Mouse (Mus musculus) retina, adult 2 months (tissue): ENCODE results near the gene Tgoln1.

Experiments used
- DNase-seq: peaks from one replicate; pipeline ENCODE4 v3.0.0-alpha.2; 2012; ENCODE audit warnings: low read depth, low spot score

Tgoln1 gene

DNA sequence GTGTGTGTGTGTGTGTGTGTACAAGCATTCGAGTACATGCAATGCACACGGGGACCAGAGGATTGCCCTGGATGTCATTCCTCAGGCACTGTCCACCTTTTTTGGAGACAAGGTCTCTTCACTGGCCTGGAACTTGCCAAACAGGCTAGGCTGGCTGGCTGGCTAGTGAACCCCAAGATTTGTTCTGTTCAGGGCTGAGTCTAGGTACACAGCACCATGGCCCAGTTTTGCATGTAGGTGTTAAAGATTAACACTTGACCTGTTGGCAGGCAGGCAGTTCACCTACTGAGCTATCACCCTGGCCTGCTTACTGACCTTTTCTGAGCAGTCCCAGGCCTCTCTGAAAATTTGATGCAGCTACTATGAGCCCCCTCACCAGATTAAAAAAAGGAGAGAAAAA lies 13.6 kb upstream of the Tgoln1 start:
- no peak for DNase-seq

DNA sequence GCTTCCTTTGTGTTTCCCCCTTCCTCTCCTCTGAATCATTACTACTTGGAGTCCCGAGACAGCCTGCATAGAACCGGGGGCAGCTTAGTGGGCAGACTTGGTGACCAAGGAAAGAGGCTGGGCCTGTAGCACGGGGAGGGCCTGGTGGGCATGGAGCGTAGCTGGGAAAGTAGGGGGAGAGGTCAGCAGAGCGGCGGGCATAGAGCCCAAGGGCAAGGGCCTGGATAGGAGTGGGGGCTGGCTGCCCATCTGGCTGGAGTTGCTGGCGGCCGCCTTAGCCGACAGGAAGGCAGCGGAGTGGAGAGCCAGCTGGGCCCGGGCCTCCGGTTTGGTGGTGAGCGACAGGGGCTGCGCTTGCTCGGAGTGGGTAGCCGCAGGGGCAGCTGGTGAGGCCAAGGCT lies 10.5 kb upstream of the Tgoln1 start:
- DNase-seq = no peak

DNA sequence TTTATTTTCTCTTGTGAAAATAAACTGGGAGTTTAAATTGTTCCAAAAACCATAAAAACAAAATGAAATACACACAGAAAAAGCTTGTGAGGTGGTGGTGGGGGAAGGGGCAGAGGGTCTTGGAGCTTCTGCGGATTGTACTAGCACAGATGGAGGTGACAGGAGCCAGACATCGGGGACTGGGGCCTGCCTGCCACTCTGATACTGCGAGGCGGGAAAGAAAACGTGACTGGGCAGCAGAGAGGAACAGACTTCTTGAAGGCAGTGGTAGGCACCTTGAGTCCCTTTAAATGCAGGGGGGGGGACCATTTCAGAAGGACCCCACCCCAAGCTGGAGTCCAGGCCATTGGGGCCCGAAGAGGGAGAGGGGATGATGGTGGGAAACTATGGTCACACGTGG lies 9.6 kb upstream of the Tgoln1 start:
- DNase-seq = no peak

DNA sequence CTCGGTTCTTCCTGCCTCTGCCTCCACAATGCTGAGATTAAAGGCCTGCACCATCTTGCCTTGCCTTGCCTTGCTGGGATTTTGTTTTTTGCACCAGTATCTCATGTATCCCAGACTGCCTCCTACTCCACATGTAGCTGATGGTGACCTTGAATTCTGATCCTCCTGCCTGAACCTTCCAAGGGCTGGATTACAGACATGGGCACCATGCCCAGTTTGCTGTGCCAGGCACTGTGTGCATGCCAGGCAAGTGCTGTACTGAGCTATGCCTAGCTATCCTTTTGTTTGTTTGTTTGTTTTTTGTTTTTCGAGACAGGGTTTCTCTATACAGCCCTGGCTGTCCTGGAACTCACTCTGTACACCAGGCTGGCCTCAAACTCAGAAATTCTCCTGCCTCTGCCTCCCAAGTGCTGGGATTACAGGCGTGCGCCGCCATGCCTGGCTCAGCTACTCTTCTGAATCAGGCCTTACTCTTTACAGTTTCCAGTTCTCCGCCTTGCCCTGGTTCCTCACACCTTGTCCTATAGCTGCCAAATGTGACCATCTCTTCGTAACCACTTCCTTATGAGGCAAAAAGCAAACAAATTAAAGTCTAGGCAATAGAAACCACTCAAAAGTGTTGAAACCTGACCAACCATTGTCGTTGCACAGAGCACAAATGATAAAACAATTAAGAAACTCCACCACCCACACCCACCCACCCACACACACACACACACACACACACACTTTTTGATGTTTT lies 7.0 kb upstream of the Tgoln1 start:
- DNase-seq = no peak

DNA sequence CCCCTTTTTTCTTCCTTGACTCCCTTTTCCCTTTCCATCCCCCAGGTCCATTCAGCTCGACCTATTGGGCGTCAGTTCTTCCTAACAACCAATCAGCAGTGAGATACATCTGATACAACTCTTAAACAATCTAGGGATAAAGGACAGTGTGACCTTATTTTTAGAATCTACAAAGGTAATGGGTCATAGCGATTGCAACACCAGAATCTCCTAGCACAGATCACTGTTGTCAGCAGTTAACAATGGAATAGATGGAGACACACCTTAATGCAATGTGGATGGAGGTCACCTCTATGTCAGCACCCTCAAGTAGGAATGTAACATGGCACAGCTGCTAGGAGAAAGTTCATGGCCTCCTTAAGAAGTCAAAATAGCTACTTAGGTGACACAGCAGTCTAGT lies 6.1 kb upstream of the Tgoln1 start:
- no peak for DNase-seq

DNA sequence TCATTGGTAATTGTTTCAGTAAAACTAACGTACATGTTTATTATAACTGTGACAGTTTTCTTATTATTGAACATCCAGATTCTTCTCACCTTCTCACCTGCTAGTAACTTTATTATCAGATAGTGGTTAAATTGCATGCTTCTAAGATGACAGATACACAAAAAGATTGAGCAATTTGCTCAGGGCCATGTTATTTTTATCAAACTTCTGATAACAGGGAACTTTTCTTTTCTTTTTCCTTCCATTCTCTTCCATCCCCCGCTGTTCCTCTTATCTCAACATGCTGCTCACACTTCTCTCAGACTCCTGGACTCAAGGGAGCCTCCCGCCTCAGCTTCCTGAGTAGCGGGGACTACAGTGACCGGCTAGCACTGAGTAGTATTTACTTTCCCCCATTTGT lies 4.1 kb upstream of the Tgoln1 start:
- DNase-seq = no peak

DNA sequence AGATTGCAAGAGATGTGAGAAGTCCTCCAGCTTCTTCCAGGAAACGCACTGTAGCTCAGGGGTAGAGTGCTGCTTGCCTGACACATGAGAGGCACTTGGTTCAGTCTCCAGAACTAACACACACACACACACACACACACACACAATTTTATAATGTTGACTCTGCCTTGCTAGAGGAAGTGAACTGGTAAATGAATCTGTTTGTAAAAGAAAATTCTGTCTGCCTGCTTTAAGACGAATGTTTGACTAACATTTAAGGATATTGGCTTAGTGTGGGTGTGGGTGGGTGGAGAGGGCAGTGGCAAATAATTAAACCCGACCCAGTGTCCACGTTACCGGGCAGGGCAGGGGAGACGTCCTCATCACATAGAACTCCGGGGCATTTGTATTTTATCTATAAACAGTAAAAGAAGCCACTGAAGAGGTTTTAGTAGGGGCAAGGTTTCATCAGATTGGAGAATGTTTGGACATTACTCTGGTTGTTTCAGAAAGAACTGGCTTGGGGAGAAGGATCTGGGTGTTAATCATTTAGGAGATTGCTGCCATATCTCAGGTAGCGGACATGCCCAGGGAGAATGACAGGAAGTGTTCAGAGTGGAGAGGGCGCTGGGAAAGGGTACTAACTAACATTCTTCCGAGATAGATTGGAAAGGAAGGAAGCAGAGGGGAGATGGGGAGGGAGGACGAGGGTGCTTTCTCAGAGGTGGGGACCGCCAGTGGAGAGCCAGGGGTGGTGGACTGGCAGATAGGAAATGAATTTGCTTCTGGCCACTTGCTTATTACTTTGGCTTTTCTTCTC lies 3.1 kb upstream of the Tgoln1 start:
- no peak for DNase-seq

DNA sequence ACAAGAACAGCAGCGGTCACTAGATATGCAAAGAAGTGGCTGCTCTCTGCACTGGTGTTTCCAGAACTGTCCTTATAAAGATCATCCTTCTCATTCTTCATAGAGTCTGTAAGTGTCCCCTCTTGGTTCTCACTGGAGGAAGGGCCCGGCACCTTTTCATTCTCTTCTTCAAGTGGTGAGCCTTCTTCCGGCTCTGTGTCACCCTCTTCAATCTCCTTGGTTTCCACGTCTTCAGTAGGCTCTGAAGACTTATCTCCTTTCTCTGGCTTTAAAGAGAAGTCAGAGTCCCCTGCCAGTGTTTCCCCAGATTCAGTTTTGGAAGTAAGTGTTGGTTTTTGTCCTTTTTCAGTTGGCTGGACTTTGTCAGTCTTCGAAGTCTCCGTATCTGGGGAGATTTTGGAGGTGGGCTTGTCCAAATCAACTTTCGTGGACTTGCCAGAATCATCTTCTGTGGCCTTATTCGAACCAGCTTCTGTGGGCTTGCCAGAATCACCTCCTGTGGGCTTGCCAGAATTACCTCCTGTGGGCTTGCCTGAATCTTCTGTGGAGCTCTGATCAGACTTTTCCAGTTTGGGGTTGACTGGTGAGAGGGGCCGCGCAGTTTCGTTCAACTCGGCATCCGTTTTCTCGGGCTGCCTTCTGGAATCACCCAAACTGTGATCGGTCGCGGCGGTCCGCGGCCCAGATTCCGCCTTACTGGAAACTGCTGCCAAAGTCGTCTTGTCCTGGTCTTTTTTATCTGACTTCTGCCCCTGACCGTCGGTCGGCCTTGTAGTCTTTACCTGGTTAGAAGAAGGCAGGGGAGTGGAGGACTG lies 1.0 kb downstream of the Tgoln1 start:
- DNase-seq = no peak

DNA sequence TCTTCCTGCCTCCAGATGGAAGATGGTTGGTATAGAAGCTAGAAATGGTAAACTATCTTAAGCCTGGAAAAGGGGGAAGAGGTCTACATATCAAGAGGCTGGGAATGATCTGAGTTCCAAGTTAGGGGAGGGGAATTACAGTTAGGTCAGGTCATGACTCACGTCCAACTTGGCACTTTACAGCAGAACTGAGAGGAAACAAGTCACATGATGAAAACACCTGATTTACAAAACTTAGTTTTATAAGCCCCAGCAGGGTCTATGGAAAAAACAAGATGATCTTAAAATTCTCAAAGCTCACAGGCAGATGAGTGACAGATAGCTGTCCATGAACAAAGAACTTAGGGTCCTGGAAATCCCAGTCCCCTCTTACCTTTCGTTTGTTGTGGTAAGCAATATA lies 1.6 kb downstream of the Tgoln1 start:
- DNase-seq = no peak

DNA sequence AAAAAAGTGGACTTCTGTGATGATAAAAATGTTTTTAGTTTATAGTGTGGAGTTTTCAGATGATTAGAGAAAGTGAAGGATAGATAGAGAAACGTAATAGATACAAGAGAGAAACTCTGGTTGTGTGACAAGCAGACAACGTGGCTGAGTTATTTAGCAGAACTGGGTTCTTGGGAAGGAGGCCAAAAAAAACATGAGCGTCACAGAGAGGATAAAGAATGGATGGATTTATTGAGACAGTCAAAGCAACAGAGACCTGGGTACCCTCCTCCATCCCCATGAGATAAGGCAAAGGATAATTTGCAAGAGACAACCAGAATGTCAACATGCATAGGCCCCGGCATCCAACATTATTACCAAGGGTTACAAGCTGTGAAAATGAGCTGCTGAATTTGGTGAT lies 6.5 kb downstream of the Tgoln1 start:
- no peak for DNase-seq

DNA sequence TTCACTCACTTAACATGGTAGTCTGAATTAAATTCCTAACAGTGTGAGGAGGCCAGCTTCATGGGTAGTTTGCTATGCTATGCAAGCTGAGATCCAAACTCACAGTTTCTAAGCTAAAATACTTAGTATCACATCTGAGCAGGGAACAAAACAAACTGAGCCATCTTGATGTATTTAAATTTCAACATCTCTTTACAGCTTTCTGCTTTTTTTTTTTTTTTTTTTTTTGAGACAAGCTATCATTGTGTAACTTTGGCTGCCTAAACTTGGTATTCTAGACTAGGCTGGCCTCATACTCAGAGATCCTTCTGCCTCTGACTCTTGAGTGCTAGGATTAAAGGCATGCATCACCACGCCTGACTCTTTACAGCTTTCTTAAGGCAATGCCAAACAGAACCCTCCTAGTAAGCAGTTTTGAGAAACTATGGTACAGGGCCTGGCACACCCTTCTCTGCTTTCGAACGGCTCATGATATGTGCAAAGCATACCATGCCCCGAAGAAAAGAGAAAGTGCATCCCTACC lies 8.1 kb downstream of the Tgoln1 start:
- DNase-seq = no peak

DNA sequence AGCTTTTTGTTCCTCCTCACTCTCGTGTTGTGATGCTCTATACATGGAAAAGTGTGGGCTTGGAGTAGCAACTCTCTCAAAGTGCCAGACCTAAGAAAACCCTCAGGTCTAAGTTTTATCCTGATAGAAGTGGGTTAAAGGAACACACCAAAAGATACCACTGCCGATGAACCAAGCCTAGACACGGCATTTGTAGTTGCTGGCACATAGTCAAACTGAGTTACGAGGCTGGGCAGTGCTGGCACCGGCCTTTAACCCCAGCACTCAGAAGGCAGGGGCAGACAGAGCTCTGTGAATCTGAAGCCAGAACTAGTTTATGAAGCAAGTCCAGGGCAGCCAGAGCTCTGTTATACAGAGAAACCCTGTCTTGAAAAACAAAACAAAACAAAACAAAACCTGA lies 9.1 kb downstream of the Tgoln1 start:
- no peak for DNase-seq

DNA sequence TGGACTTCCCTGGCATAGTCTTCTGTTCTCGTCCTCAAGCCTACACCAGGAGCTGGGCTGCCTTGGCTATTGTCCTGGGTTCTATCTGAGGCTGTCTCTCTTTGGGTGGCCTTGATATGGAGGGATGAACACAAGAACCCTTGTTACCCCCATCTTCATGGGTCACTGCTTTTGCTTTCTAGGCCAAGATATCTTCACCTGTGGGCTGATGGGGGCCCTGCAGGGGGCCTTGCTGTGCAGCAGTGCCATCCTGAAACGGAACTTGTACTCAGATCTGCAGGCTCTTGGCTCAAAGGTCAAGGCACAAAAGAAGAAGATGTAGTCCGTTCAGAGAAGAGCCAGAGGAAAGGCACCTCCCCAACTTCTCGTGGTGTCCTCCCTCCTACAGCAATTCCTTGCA lies 9.7 kb downstream of the Tgoln1 start:
- no peak for DNase-seq

DNA sequence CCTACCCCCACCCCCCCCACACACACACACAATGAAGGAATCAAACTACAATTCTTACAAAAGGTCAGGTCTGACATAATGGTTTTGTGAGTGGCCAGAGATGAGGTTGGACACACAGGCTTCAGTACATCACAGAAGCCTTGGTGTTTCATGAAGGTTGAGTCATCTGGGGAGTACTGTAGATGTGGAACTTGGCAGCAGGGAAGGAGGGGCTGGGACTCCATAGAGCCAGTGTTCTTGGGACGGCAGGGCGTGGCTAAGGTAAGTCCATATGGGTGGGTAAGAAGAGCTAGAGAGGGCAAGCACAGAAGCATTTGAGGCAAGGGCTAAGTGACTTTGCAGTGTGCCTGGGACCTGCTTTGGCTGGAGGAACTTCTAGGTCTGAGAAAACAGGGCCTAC lies 12.7 kb downstream of the Tgoln1 start:
- DNase-seq = no peak

DNA sequence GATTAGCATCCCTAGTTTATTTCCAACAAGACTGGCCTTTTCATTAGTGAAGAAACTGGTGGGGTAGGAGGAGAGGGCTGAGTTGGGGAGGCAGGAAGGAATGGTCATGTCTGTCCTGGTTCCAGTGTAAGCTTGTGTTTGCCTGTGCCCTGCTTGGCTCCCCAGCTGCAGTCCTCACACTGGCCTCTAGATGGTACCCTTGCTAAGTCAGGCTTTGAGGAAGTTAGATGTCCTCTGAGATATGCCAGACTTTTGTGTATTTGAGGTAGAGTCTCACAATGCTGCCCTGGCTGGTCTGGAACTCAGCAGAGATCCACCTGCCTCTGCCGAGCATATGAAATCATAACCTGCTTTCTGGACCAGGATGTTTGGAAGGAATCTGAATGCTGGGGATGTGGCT lies 15.1 kb downstream of the Tgoln1 start:
- DNase-seq = no peak

DNA sequence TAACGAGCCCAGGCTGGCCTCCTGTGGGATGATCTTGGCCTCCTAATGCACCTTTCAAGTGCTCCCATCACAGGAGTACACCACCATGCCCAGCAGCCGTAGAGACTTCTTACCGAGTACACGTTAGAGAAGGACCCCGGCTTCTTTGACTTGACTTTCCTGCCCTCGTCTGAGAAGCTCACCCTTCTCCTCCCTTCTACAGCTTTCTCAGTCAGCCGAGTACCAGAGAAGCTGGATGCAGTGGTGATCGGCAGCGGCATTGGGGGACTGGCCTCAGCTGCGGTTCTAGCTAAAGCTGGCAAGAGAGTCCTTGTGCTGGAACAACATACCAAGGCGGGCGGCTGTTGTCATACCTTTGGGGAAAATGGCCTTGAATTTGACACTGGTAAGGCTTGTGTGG lies 16.0 kb downstream of the Tgoln1 start:
- no peak for DNase-seq

DNA sequence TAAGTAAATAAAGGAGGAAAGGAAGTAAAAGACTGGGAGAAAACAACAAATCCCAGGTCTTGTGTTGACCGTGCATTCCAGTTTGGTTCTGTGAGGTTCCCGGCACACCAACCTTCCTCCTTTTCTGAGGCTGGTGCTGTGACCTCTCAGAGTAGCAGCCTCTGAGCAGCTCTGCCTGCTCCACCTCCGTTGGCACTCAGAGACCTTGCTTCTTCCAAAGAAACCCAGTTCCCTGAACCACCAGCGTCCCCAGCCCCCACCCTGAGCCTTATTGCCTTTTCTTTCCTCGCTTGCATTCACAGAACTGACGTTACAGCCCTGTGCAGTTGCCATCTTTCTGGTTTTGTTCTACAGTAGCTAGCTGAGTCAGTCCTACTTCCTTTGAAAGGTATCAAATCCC lies 16.6 kb downstream of the Tgoln1 start:
- no peak for DNase-seq

DNA sequence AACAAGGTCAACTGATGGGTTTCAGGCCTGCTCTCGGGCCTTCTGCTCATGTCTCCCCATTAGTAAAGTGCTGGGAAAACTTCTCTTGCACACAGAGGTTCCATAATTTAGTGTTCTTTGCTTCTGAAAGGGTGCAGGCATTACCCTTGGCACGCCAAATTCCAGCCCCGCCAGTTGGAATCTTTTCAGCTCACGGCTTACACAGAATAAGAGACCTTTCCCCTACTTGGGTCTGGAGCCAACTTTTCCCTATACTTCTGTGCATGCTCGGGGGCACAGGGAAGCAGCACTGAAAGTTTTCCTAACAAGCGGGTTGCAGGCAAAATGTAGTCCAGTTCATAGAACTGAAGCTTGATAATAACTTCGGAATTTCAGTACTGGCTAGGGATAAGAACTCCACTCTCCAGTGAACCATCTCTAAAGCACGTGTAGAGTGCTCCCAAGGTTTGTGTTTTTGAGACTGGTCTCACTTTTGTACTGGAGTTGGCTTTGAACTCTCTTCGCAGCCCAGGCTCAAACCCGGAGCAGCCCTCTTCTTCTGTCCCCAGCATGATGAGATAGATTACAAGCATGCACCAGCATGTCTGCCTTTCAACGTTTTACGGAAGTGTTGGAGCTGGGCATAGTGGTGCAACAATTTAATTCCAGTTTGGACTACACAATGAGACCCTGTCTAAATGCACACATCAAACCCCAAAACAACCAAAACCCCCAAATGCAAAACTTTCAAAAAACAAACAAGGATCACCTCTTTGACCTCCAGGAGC lies 17.8 kb downstream of the Tgoln1 start:
- no peak for DNase-seq

DNA sequence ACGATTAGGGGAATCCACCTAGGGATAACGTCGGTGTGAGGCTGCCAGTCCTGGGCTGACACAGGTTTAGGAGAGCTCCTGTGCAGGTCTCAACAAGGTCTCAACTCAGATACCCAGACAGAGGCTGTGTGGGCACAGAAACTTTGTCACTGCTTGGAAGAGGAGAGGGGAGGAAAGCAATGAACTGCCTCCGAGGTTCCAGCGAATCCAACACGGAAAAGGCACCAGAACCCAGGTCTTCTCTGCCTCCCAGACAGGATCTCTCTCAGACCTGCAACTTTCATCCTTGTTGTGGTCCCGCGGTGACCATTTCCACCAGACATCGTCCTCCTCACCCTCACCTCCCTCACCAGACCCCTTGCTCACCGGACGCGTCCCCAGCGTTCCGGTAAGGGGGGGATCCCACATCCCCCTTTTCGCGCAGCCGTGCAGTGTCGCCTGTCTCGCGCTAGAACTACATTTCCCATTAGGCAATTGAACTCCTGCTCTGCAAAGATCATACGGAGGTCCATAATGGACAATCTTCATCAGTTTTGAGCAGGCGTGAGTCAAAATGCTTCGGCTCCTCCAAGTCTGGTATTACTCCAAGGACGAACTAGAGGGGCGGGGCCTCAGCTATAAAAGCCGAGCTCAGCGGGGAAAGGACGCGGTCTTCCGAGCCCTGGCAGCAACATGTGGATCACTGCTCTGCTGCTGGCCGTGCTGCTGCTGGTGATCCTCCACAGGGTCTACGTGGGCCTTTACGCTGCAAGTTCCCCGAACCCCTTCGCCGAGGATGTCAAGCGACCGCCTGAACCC lies 18.6 kb downstream of the Tgoln1 start, which contains the start of the genes Elmod3 and Retsat:
Gene Elmod3, minus strand, starts transcription at position 458 of the 798 bp plus-strand sequence.
Gene Retsat, plus strand, starts transcription at position 520 of the 798 bp plus-strand sequence.
- DNase-seq = peak; percentile 93

DNA sequence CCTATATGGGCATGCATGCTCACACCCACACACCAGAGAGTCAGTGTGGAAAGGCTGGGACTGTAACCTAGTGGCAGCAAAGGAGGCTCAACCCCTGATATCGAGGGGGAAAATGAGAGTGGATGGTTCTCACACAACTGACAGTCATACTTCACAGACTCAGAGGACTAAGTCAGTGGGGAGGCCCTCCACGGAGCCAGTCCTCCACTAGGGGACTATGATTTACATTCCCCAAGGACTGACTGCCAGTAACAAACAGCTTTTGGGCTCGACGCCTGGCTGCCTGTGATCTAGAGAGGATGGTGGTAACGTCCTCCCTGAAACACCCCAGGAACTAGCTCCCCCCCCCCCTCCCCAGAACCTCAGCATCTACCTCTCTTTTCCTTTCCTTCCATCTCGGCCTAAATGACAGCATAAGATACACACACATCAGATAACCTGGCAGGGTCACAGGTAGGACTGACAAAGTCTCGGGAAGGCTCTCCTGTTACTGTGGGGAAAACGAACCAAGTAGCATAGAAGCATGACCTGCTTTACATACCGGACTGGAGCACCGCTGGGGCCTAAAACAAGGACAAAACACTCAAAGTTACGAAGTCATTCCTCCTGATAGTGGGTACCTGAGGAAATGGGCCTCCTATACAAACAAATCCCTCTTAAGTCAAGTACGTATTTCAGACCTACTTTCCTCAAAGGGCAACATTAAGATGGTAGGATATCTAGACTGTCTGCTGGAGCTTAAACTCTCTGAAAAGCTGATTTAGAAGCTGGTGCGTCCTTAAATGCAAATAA lies 19.5 kb downstream of the Tgoln1 start:
- DNase-seq = no peak
